ENCODE assay signal across 9 mouse cellular contexts in genomic region chr11:57950989-57951388, GRCm38 (mm10). TPM values are rescaled to one million over a fixed set of nuclear protein-coding genes. Genes with fewer than 3 reads are reported as not detected.
DNase-seq lines count a peak whose midpoint lies in the region; ATAC-seq and TF ChIP-seq lines count a peak whose summit lies in the region.
"Had no signal": no experiment of that assay in that cellular context is flagged by ENCODE, and none has a peak within 500 bp of the region (broad histone marks: within the 10 kb centered on the region; RNA-seq: fewer than 3 reads in every experiment).

No protein-coding gene starts in this region.

- H3K4me3 ChIP-seq in heart, embryonic 10.5 days: no peak overlapping the region
- peak overlapping the region; percentile 70; the same call in 1 of the 2 replicates for H3K4me3 ChIP-seq in G1E (ENCODE audit: low read depth, low read length)
- H3K4me3 ChIP-seq in cortical plate, adult 2 months (ENCODE audit: insufficient read depth, low read length): no peak overlapping the region
- no peak overlapping the region for H3K4me3 ChIP-seq in limb, embryonic 14.5 days (replicated peaks; ENCODE audit: low read length)
- H3K4me3 ChIP-seq: embryonic facial prominence, embryonic 13.5 days had no signal

- H3K4me1 ChIP-seq in heart, embryonic 10.5 days: peaks cover 10% of the 10 kb centered on the region
- peaks cover 66% of the 10 kb centered on the region for H3K4me1 ChIP-seq in G1E (ENCODE audit: insufficient read depth, low read depth, low read length)
- no peaks in the 10 kb centered on the region for H3K4me1 ChIP-seq in cortical plate, adult 2 months (ENCODE audit: control insufficient read depth, insufficient read depth, low read length)
- H3K4me1 ChIP-seq in limb, embryonic 14.5 days (ENCODE audit: control insufficient read depth, insufficient read depth, low read length): no peaks in the 10 kb centered on the region
- H3K4me1 ChIP-seq: embryonic facial prominence, embryonic 13.5 days had no signal

- peak overlapping the region; percentile 36; the same call in 1 of the 2 replicates for H3K27ac ChIP-seq in heart, embryonic 10.5 days
- H3K27ac ChIP-seq in cortical plate, adult 2 months (ENCODE audit: insufficient read depth, low read length): no peak overlapping the region
- no peak overlapping the region for H3K27ac ChIP-seq in limb, embryonic 14.5 days (replicated peaks; ENCODE audit: low read depth, low read length)
- H3K27ac ChIP-seq: embryonic facial prominence, embryonic 13.5 days had no signal

- no peak for ATAC-seq in G1E (ENCODE audit: extremely low read depth, insufficient number of reproducible peaks, low FRiP score, poor library complexity, severe bottlenecking)
- ATAC-seq in limb, embryonic 14.5 days (ENCODE audit: low FRiP score, low read depth): no peak

- intact Hi-C loops in heart, postnatal 25 days (cut with DNase I): loop anchor here (1.0 kb wide), 1 partner anchor 106 kb away; no protein-coding TSS in a partner anchor

- no peaks in the 10 kb centered on the region for H3K36me3 ChIP-seq in heart, embryonic 10.5 days
- no peaks in the 10 kb centered on the region for H3K36me3 ChIP-seq in G1E (replicated peaks)
- H3K36me3 ChIP-seq in limb, embryonic 14.5 days (ENCODE audit: control insufficient read depth, insufficient read depth, low read length): no peaks in the 10 kb centered on the region
- H3K36me3 ChIP-seq: embryonic facial prominence, embryonic 13.5 days had no signal

- WGBS in heart, embryonic 10.5 days: 1% methylated on average over 4 of the region's 4 CpGs
- 6% methylated on average over 4 of the region's 4 CpGs for WGBS in limb, embryonic 14.5 days

- H3K27me3 ChIP-seq in heart, embryonic 10.5 days (ENCODE audit: insufficient read depth, poor library complexity, severe bottlenecking): no peaks in the 10 kb centered on the region
- H3K27me3 ChIP-seq in G1E (ENCODE audit: insufficient read depth, low read length): no peaks in the 10 kb centered on the region
- H3K27me3 ChIP-seq in limb, embryonic 14.5 days (ENCODE audit: control insufficient read depth, insufficient read depth, low read length): no peaks in the 10 kb centered on the region
- H3K27me3 ChIP-seq: embryonic facial prominence, embryonic 13.5 days had no signal

- no peak overlapping the region for H3K4me2 ChIP-seq in limb, embryonic 14.5 days (replicated peaks; ENCODE audit: low read depth, low read length, severe bottlenecking)
- H3K4me2 ChIP-seq: embryonic facial prominence, embryonic 13.5 days had no signal

- no peak overlapping the region for H3K9ac ChIP-seq in limb, embryonic 14.5 days (ENCODE audit: low read depth, low read length, severe bottlenecking)
- H3K9ac ChIP-seq: embryonic facial prominence, embryonic 13.5 days had no signal

- TF ChIP-seq POLR2A in cortical plate, adult 2 months (IDR thresholded peaks at IDR 0.05; ENCODE audit: extremely low read depth, insufficient read depth, low read length): no peak
- no peak for TF ChIP-seq POLR2A in limb, embryonic 14.5 days (IDR thresholded peaks at IDR 0.05; ENCODE audit: borderline replicate concordance, extremely low read depth, insufficient read depth, insufficient read length)

- H3K9me3 ChIP-seq in heart, embryonic 10.5 days: no peaks in the 10 kb centered on the region
- no peaks in the 10 kb centered on the region for H3K9me3 ChIP-seq in G1E (replicated peaks)
- H3K9me3 ChIP-seq in limb, embryonic 14.5 days (ENCODE audit: control insufficient read depth, low read length): no peaks in the 10 kb centered on the region
- H3K9me3 ChIP-seq: embryonic facial prominence, embryonic 13.5 days had no signal

- no peak for DNase-seq in heart, embryonic 10.5 days (ENCODE audit: low spot score)
- no peak for DNase-seq in heart, postnatal 25 days (ENCODE audit: low spot score)
- DNase-seq in 3T3-L1 (ENCODE audit: low read depth, low spot score) (peak; percentile 81), G1E (ENCODE audit: low spot score) (no peak)
- DNase-seq in limb, embryonic 14.5 days (ENCODE audit: low spot score): peak; percentile 62
- DNase-seq in spleen, postnatal 36 days (ENCODE audit: low spot score in 2 of 2): peak; percentile 38 to 63
- DNase-seq in ovary, adult 18-20 months (ENCODE audit: low spot score): no peak

- TF ChIP-seq CTCF in G1E (IDR thresholded peaks at IDR 0.05; ENCODE audit: low read depth, low read length): 0 out of 2 replicates have a peak, but pooled peaks have one; percentile 9
- peak; percentile 78 for TF ChIP-seq CTCF in cortical plate, adult 2 months (IDR thresholded peaks at IDR 0.05; ENCODE audit: extremely low read depth, insufficient read depth, low read length)

RNA-seq across cellular contexts. Expression of gene Larp1, which starts 57.9 kb away (rescaled TPM):
- 18.3 and 21.8 TPM in 2 replicates for polyA plus RNA-seq in heart, embryonic 10.5 days (2016; fragmentation: Nextera tagmentation; extraction: Ambion mirVana)
- total RNA-seq in heart, postnatal 25 days (2021): 10 to 100 TPM; 52.1 to 53.0 TPM
- total RNA-seq in G1E (2014; fragmentation: Nextera tagmentation) (184 and 189 TPM in 2 replicates), G1E (2017) (31.4 and 34.7 TPM in 2 replicates)
- polyA plus RNA-seq in G1E (2012): 111 and 123 TPM in 2 replicates
- 44.1 and 46.0 TPM in 2 replicates for polyA plus RNA-seq in cortical plate, adult 2 months (2012; rRNA removed)
- 46.4 and 46.9 TPM in 2 replicates for polyA plus RNA-seq in limb, embryonic 14.5 days (2012; rRNA removed)
- polyA plus RNA-seq in limb, embryonic 14.5 days (2014; fragmentation: Nextera tagmentation; extraction: Ambion mirVana): 24.7 and 26.9 TPM in 2 replicates

Comparison
In these comparisons a context has a peak if more than half of its experiments do, and no peak if none do; other contexts are left out.
1. DNase-seq: peak in 3T3-L1 (single experiment), limb, embryonic 14.5 days (single experiment) and spleen, postnatal 36 days (2 of 2); none in heart, embryonic 10.5 days (single experiment), heart, postnatal 25 days (single experiment), G1E (single experiment) and ovary, adult 18-20 months (single experiment).